Mouse (Mus musculus) CH12.LX (cell line): Measurements from ENCODE around the gene Trex1. TPM values are rescaled to one million over a fixed set of nuclear protein-coding genes. Genes with fewer than 3 reads are reported as not detected.

Experiments used
- DNase-seq: peaks from one replicate; pipeline ENCODE4 v3.0.0-alpha.2; 2013; ENCODE audit errors: extremely low read depth
- H3K27ac ChIP-seq: 2 replicates; pipeline ENCODE4 v1.5.1; 2012; ENCODE audit warnings: low read depth, mild to moderate bottlenecking, control low read depth, moderate library complexity; ENCODE audit not compliant: insufficient read depth
- H3K27me3 ChIP-seq: replicated peaks from 2 replicates; pipeline ENCODE3; 2012; ENCODE audit warnings: inconsistent platforms
- H3K36me3 ChIP-seq, 2 experiments: replicated peaks in 1 of 2; 2 replicates each; pipeline versions ENCODE3 to v1.6.1; 2012; ENCODE audit warnings: inconsistent platforms in 1 of 2, low read length in 1 of 2, mild to moderate bottlenecking in 1 of 2, mixed read lengths in 1 of 2, moderate library complexity in 1 of 2; ENCODE audit not compliant: control insufficient read depth in 1 of 2, insufficient read depth in 1 of 2
- H3K4me1 ChIP-seq, 2 experiments: 2 replicates each; pipeline ENCODE4 v1.6.1; 2012; ENCODE audit warnings: inconsistent platforms in 1 of 2, moderate library complexity in 1 of 2; ENCODE audit not compliant: insufficient read depth in 2 of 2, control insufficient read depth in 1 of 2
- H3K4me2 ChIP-seq: 2 replicates; pipeline ENCODE4 v1.6.1; 2012; ENCODE audit warnings: low read depth, mild to moderate bottlenecking, control low read depth; ENCODE audit not compliant: poor library complexity, insufficient read depth, severe bottlenecking
- H3K4me3 ChIP-seq, 3 experiments: fragments of 150-350 bp in 1 of 3; sonication (generic) in 1 of 3; replicated peaks in 1 of 3; 2 replicates each; pipeline versions ENCODE3 to v1.5.1; 2011 to 2012; ENCODE audit warnings: low read depth in 2 of 3, low read length in 2 of 3, mild to moderate bottlenecking in 2 of 3, moderate library complexity in 2 of 3, control low read depth in 1 of 3, improper control_type of control experiment in 1 of 3, inconsistent platforms in 1 of 3, mixed read lengths in 1 of 3; ENCODE audit not compliant: poor library complexity in 1 of 3
- H3K79me2 ChIP-seq: replicated peaks from 2 replicates; pipeline ENCODE4 v1.6.1; 2012; ENCODE audit warnings: mild to moderate bottlenecking, moderate library complexity; ENCODE audit not compliant: control insufficient read depth, poor library complexity, insufficient read depth, severe bottlenecking; ENCODE audit errors: extremely low read depth
- H3K9ac ChIP-seq: 2 replicates; pipeline ENCODE4 v1.6.1; 2012; ENCODE audit warnings: low read depth, mild to moderate bottlenecking, control low read depth, moderate library complexity; ENCODE audit not compliant: insufficient read depth
- H3K9me3 ChIP-seq: replicated peaks from 2 replicates; pipeline ENCODE3; 2012; ENCODE audit warnings: low read length, inconsistent platforms, mixed read lengths
- BHLHE40 ChIP-seq: IDR thresholded peaks from 2 replicates; pipeline ENCODE4 v1.6.1; 2011; ENCODE audit warnings: mild to moderate bottlenecking, low read depth, low read length, improper control_type of control experiment
- GABPA ChIP-seq: IDR thresholded peaks from 2 replicates; pipeline ENCODE4 v1.6.1; 2012; ENCODE audit warnings: low read depth, low read length, improper control_type of control experiment, inconsistent platforms; ENCODE audit not compliant: insufficient replicate concordance
- HCFC1 ChIP-seq: IDR thresholded peaks from 2 replicates; pipeline ENCODE4 v1.6.1; 2012; ENCODE audit warnings: low read depth, mild to moderate bottlenecking, inconsistent platforms, low read length, improper control_type of control experiment
- JUND ChIP-seq: conservative IDR thresholded peaks from 2 replicates; pipeline ENCODE4 v1.6.1; 2011; ENCODE audit warnings: low read depth, low read length, improper control_type of control experiment
- MYC ChIP-seq: IDR thresholded peaks from 2 replicates; pipeline ENCODE4 v1.6.1; 2011; ENCODE audit warnings: low read depth, mild to moderate bottlenecking, improper control_type of control experiment, low read length
- POLR2A ChIP-seq: IDR thresholded peaks from 2 replicates; pipeline ENCODE4 v1.6.1; 2011; ENCODE audit warnings: low read depth, mild to moderate bottlenecking, improper control_type of control experiment, low read length
- RAD21 ChIP-seq: IDR thresholded peaks from 2 replicates; pipeline ENCODE4 v1.6.1; 2011; ENCODE audit warnings: low read depth, mild to moderate bottlenecking, low read length, improper control_type of control experiment, moderate library complexity
- SIN3A ChIP-seq: IDR thresholded peaks from 2 replicates; pipeline ENCODE4 v1.6.1; 2012; ENCODE audit warnings: low read length, improper control_type of control experiment, inconsistent platforms
- TBP ChIP-seq: conservative IDR thresholded peaks from 2 replicates; pipeline ENCODE4 v1.6.1; 2011; ENCODE audit warnings: low read depth, low read length, improper control_type of control experiment
- UBTF ChIP-seq: IDR thresholded peaks from 2 replicates; pipeline ENCODE4 v1.6.1; 2012; ENCODE audit warnings: low read depth, mild to moderate bottlenecking, inconsistent platforms, low read length, improper control_type of control experiment, moderate library complexity
- USF1 ChIP-seq: IDR thresholded peaks from 2 replicates; pipeline ENCODE4 v1.6.1; 2014; ENCODE audit warnings: low read depth, mild to moderate bottlenecking, inconsistent platforms, low read length, improper control_type of control experiment
- ZMIZ1 ChIP-seq: IDR thresholded peaks from 2 replicates; pipeline ENCODE4 v1.6.1; 2012; ENCODE audit warnings: low read depth, mild to moderate bottlenecking, inconsistent platforms, low read length, improper control_type of control experiment
- ZNF384 ChIP-seq: IDR thresholded peaks from 2 replicates; pipeline ENCODE4 v1.6.1; 2012; ENCODE audit warnings: low read depth, low read length, improper control_type of control experiment, inconsistent platforms
- dilution Hi-C: fragments of 300-500 bp; cut with MboI; formaldehyde crosslinking; loops from 2 replicates; pipeline ENCODE4 v1.14.3; 2020; ENCODE audit warnings: low sequenced_read_pairs; ENCODE audit not compliant: extremely low pct_unique_long_range_greater_than_20kb, extremely low pct_ligation_motif_present
- in situ Hi-C: fragments of 300-500 bp; cut with MboI; formaldehyde crosslinking; loops from 3 replicates; pipeline ENCODE4 v1.14.3; 2019; ENCODE audit warnings: low sequenced_read_pairs, low pct_ligation_motif_present, low pct_unique_long_range_greater_than_20kb, mixed read lengths
- polyA plus RNA-seq: library from polyadenylated mRNA; unstranded; fragments of >175 nt; gene quantifications from 2 replicates; pipeline ENCODE4 v1.2.1, GENCODE M21; 2012; ENCODE audit warnings: low read depth; ENCODE audit not compliant: insufficient read length
- total RNA-seq, 2 experiments: library from RNA; depleted of rRNA; stranded (reverse); fragments of 300-350 nt in 1 of 2; fragments of >200 nt in 1 of 2; gene quantifications; 2 replicates each; pipeline ENCODE4 v1.2.3; 2012 to 2014

Trex1 gene
- total and polyA plus RNA-seq, 3 experiments: 20.8 to 22.9 (median 21.1) TPM

- H3K4me3 ChIP-seq: no peak overlapping the region
- peaks cover 95% of the 10 kb centered on the region for H3K27me3 ChIP-seq
- H3K4me1 ChIP-seq: no peaks in the 10 kb centered on the region
- no peaks in the 10 kb centered on the region for H3K9me3 ChIP-seq
- in situ Hi-C loops (no loop called here), dilution Hi-C loops (no loop called here)
- TF ChIP-seq TBP: no peak
- H3K36me3 ChIP-seq: no peaks in the 10 kb centered on the region
- H3K27ac ChIP-seq: no peak overlapping the region
- no peak overlapping the region for H3K9ac ChIP-seq
- H3K79me2 ChIP-seq: no peaks in the 10 kb centered on the region
- no peak for DNase-seq
- H3K4me2 ChIP-seq: no peak overlapping the region
Measured at GRCm38 (mm10) chr9:109101933-109102445, 42.5 kb upstream of the Trex1 start.

- H3K9me3 ChIP-seq: no peaks in the 10 kb centered on the region
- no peak overlapping the region for H3K9ac ChIP-seq
- dilution Hi-C loops: no loop called here
- no peak overlapping the region for H3K27ac ChIP-seq
- H3K27me3 ChIP-seq: peaks cover 95% of the 10 kb centered on the region
- no peak overlapping the region for H3K4me3 ChIP-seq
- TF ChIP-seq JUND: no peak
- TF ChIP-seq POLR2A: no peak
- no peak for TF ChIP-seq HCFC1
- TF ChIP-seq USF1: no peak
- TF ChIP-seq ZMIZ1: no peak
- no peak for TF ChIP-seq ZNF384
- TF ChIP-seq UBTF: no peak
- no peak for TF ChIP-seq RAD21
- TF ChIP-seq, all 38 proteins: peak for 0
- DNase-seq: no peak
- in situ Hi-C loops: no loop called here
- H3K36me3 ChIP-seq: no peaks in the 10 kb centered on the region
- no peaks in the 10 kb centered on the region for H3K79me2 ChIP-seq
- peaks cover 0 to 5% of the 10 kb centered on the region in 2 experiments; a peak in 1 of 4 replicates for H3K4me1 ChIP-seq
- no peak overlapping the region for H3K4me2 ChIP-seq
Measured at GRCm38 (mm10) chr9:109100307-109100928, 40.9 kb upstream of the Trex1 start.

GRCm38 (mm10) chr9:109098969-109099368 lies 39.4 kb upstream of the Trex1 start:
- in situ Hi-C loops: no loop called here
- peaks cover 94% of the 10 kb centered on the region for H3K27me3 ChIP-seq
- dilution Hi-C loops: no loop called here
- H3K27ac ChIP-seq: no peak overlapping the region
- no peaks in the 10 kb centered on the region for H3K9me3 ChIP-seq
- peaks cover 4 to 9% of the 10 kb centered on the region in 2 experiments; a peak in 2 of 4 replicates for H3K4me1 ChIP-seq
- no peak for TF ChIP-seq GABPA
- TF ChIP-seq BHLHE40: no peak
- no peak for TF ChIP-seq SIN3A
- no peak for TF ChIP-seq ZNF384
- TF ChIP-seq MYC: no peak
- no peak overlapping the region for H3K9ac ChIP-seq
- H3K36me3 ChIP-seq: no peaks in the 10 kb centered on the region
- H3K4me3 ChIP-seq: no peak overlapping the region
- no peaks in the 10 kb centered on the region for H3K79me2 ChIP-seq
- H3K4me2 ChIP-seq: no peak overlapping the region
- no peak for DNase-seq
